Mouse (Mus musculus): ENCODE measurements around the gene C1qa.

Gene C1qa

GRCm38 (mm10) chr4:136898637-136899036 lies at the start of gene C1qa:
Gene C1qa, minus strand, starts transcription at chr4:136898803.
- no peak for DNase-seq (ENCODE audit: low read depth, low spot score)

- DNase-seq (ENCODE audit: low read depth, low spot score) = no peak
Measured at GRCm38 (mm10) chr4:136945397-136945796, 46.8 kb upstream of the C1qa start.

GRCm38 (mm10) chr4:136944558-136945350 lies 46.2 kb upstream of the C1qa start:
- DNase-seq (ENCODE audit: low read depth, low spot score) = no peak

GRCm38 (mm10) chr4:136943175-136943574 lies 44.6 kb upstream of the C1qa start:
- DNase-seq (ENCODE audit: low read depth, low spot score) = no peak

GRCm38 (mm10) chr4:136942761-136943160 lies 44.2 kb upstream of the C1qa start:
- DNase-seq (ENCODE audit: low read depth, low spot score) = no peak

GRCm38 (mm10) chr4:136937935-136938334 lies 39.3 kb upstream of the C1qa start:
- DNase-seq (ENCODE audit: low read depth, low spot score) = no peak

- DNase-seq (ENCODE audit: low read depth, low spot score) = no peak
Measured at GRCm38 (mm10) chr4:136937344-136937743, 38.7 kb upstream of the C1qa start.

- DNase-seq (ENCODE audit: low read depth, low spot score) = no peak
Measured at GRCm38 (mm10) chr4:136934746-136935613, 36.4 kb upstream of the C1qa start.

GRCm38 (mm10) chr4:136930474-136930873 lies 31.9 kb upstream of the C1qa start:
- DNase-seq (ENCODE audit: low read depth, low spot score) = no peak

GRCm38 (mm10) chr4:136928928-136929327 lies 30.3 kb upstream of the C1qa start:
- peak; percentile 32 for DNase-seq (ENCODE audit: low read depth, low spot score)

- no peak for DNase-seq (ENCODE audit: low read depth, low spot score)
Measured at GRCm38 (mm10) chr4:136925804-136926203, 27.2 kb upstream of the C1qa start.

- DNase-seq (ENCODE audit: low read depth, low spot score) = no peak
Measured at GRCm38 (mm10) chr4:136924529-136924928, 25.9 kb upstream of the C1qa start.

GRCm38 (mm10) chr4:136919526-136919925 lies 20.9 kb upstream of the C1qa start:
- DNase-seq (ENCODE audit: low read depth, low spot score) = no peak

- no peak for DNase-seq (ENCODE audit: low read depth, low spot score)
Measured at GRCm38 (mm10) chr4:136918834-136919233, 20.2 kb upstream of the C1qa start.

- no peak for DNase-seq (ENCODE audit: low read depth, low spot score)
Measured at GRCm38 (mm10) chr4:136917165-136917524, 18.5 kb upstream of the C1qa start.

- DNase-seq (ENCODE audit: low read depth, low spot score) = no peak
Measured at GRCm38 (mm10) chr4:136916359-136917164, 18.0 kb upstream of the C1qa start.

GRCm38 (mm10) chr4:136912841-136913240 lies 14.2 kb upstream of the C1qa start:
- no peak for DNase-seq (ENCODE audit: low read depth, low spot score)

GRCm38 (mm10) chr4:136911804-136912203 lies 13.2 kb upstream of the C1qa start:
- no peak for DNase-seq (ENCODE audit: low read depth, low spot score)

- no peak for DNase-seq (ENCODE audit: low read depth, low spot score)
Measured at GRCm38 (mm10) chr4:136911211-136911646, 12.6 kb upstream of the C1qa start.

GRCm38 (mm10) chr4:136907809-136908208 lies 9.2 kb upstream of the C1qa start:
- no peak for DNase-seq (ENCODE audit: low read depth, low spot score)

GRCm38 (mm10) chr4:136907033-136907432 lies 8.4 kb upstream of the C1qa start:
- peak; percentile 31 for DNase-seq (ENCODE audit: low read depth, low spot score)

All from CD4-positive helper T cell, adult 2 months (primary cell).